Mouse (Mus musculus): ENCODE results near the gene Wdr38. TPM values are rescaled to one million over a fixed set of nuclear protein-coding genes. Genes with fewer than 3 reads are reported as not detected.

Gene Wdr38
- 2.2 and 4.2 TPM in 2 replicates for polyA plus RNA-seq (2015; fragmentation: Nextera tagmentation; extraction: Ambion mirVana)

GRCm38 (mm10) chr2:38997386-38998374 is at the start of gene Wdr38:
TSS of gene Wdr38 (plus strand) at chr2:38997476.
- H3K36me3 ChIP-seq, result peaks cover 29% of the 10 kb centered on the region
- peak within 1 kb of the TSS; percentile 53 for H3K4me3 ChIP-seq (replicated peaks)
- H3K27ac ChIP-seq (replicated peaks), result peak within 1 kb of the TSS; percentile 75
- H3K27me3 ChIP-seq, result 0 out of 2 replicates have a peak, but pooled peaks cover 6% of the 10 kb centered on the region
- peaks cover 14% of the 10 kb centered on the region for H3K4me1 ChIP-seq
- peak within 1 kb of the TSS; percentile 56 for H3K4me2 ChIP-seq (replicated peaks)
- H3K9ac ChIP-seq, result peak within 1 kb of the TSS; percentile 39
- peak; percentile 86 for ATAC-seq (ENCODE audit: insufficient number of reproducible peaks, low FRiP score, low TSS enrichment, low read depth)
- no peaks in the 10 kb centered on the region for H3K9me3 ChIP-seq (replicated peaks)
- 12% methylated on average over 33 of the region's 33 CpGs for WGBS

GRCm38 (mm10) chr2:38947566-38947965 is 49.7 kb upstream of the Wdr38 start:
- Histone ChIP-seq H3K36me3 (no peaks in the 10 kb centered on the region), H3K27ac (replicated peaks) (0 out of 2 replicates have a peak overlapping the region, but pooled peaks have one; percentile 28), H3K9me3 (replicated peaks) (no peaks in the 10 kb centered on the region), H3K9ac (no peak overlapping the region), H3K4me2 (replicated peaks) (no peak overlapping the region), H3K27me3 (no peaks in the 10 kb centered on the region), H3K4me1 (0 out of 2 replicates have a peak, but pooled peaks cover 4% of the 10 kb centered on the region), H3K4me3 (replicated peaks) (no peak overlapping the region)
- whole genome bisulfite sequencing, result 63% methylated on average over 7 of the region's 7 CpGs
- no peak for ATAC-seq (ENCODE audit: insufficient number of reproducible peaks, low FRiP score, low TSS enrichment, low read depth)

- H3K4me2 ChIP-seq (replicated peaks), result no peak overlapping the region
- H3K4me3 ChIP-seq (replicated peaks), result no peak overlapping the region
- no peaks in the 10 kb centered on the region for H3K9me3 ChIP-seq (replicated peaks)
- no peaks in the 10 kb centered on the region for H3K27me3 ChIP-seq
- no peaks in the 10 kb centered on the region for H3K36me3 ChIP-seq
- 0 out of 2 replicates have a peak, but pooled peaks cover 4% of the 10 kb centered on the region for H3K4me1 ChIP-seq
- ATAC-seq (ENCODE audit: insufficient number of reproducible peaks, low FRiP score, low TSS enrichment, low read depth), result peak; percentile 76
- WGBS, result 63% methylated on average over 7 of the region's 7 CpGs
- no peak overlapping the region for H3K9ac ChIP-seq
- H3K27ac ChIP-seq (replicated peaks), result peak overlapping the region; percentile 11; the same call in 1 of the 2 replicates
These were observed 47.0 kb upstream of the Wdr38 start for GRCm38 (mm10) chr2:38950281-38950719.

- H3K27ac ChIP-seq (replicated peaks), result no peak overlapping the region
- no peak for ATAC-seq (ENCODE audit: insufficient number of reproducible peaks, low FRiP score, low TSS enrichment, low read depth)
- no peak overlapping the region for H3K9ac ChIP-seq
- H3K9me3 ChIP-seq (replicated peaks), result no peaks in the 10 kb centered on the region
- H3K4me2 ChIP-seq (replicated peaks), result no peak overlapping the region
- no peak overlapping the region for H3K4me3 ChIP-seq (replicated peaks)
- H3K4me1 ChIP-seq, result 0 out of 2 replicates have a peak, but pooled peaks cover 4% of the 10 kb centered on the region
- no peaks in the 10 kb centered on the region for H3K36me3 ChIP-seq
- WGBS, result 55% methylated on average over 5 of the region's 5 CpGs
- H3K27me3 ChIP-seq, result no peaks in the 10 kb centered on the region
These were observed 44.0 kb upstream of the Wdr38 start for GRCm38 (mm10) chr2:38953152-38953883.

GRCm38 (mm10) chr2:38956062-38956461 is 41.2 kb upstream of the Wdr38 start:
- H3K4me1 ChIP-seq, result no peaks in the 10 kb centered on the region
- H3K36me3 ChIP-seq, result 0 out of 2 replicates have a peak, but pooled peaks cover 2% of the 10 kb centered on the region
- no peaks in the 10 kb centered on the region for H3K9me3 ChIP-seq (replicated peaks)
- no peaks in the 10 kb centered on the region for H3K27me3 ChIP-seq
- H3K4me3 ChIP-seq (replicated peaks), result no peak overlapping the region
- 74% methylated on average over 2 of the region's 2 CpGs for WGBS
- H3K27ac ChIP-seq (replicated peaks), result no peak overlapping the region
- no peak overlapping the region for H3K4me2 ChIP-seq (replicated peaks)
- H3K9ac ChIP-seq, result no peak overlapping the region
- ATAC-seq (ENCODE audit: insufficient number of reproducible peaks, low FRiP score, low TSS enrichment, low read depth), result no peak

- H3K4me1 ChIP-seq, result no peaks in the 10 kb centered on the region
- H3K4me3 ChIP-seq (replicated peaks), result no peak overlapping the region
- H3K36me3 ChIP-seq, result 0 out of 2 replicates have a peak, but pooled peaks cover 2% of the 10 kb centered on the region
- no peak overlapping the region for H3K4me2 ChIP-seq (replicated peaks)
- H3K9ac ChIP-seq, result no peak overlapping the region
- H3K27me3 ChIP-seq, result no peaks in the 10 kb centered on the region
- H3K9me3 ChIP-seq (replicated peaks), result no peaks in the 10 kb centered on the region
- ATAC-seq (ENCODE audit: insufficient number of reproducible peaks, low FRiP score, low TSS enrichment, low read depth), result no peak
- WGBS, result 81% methylated on average over 5 of the region's 5 CpGs
- no peak overlapping the region for H3K27ac ChIP-seq (replicated peaks)
These were observed 39.5 kb upstream of the Wdr38 start for GRCm38 (mm10) chr2:38957671-38958223.

- 0 out of 2 replicates have a peak, but pooled peaks cover 2% of the 10 kb centered on the region for H3K36me3 ChIP-seq
- H3K4me3 ChIP-seq (replicated peaks), result no peak overlapping the region
- H3K9ac ChIP-seq, result no peak overlapping the region
- no peaks in the 10 kb centered on the region; the same call in 1 of the 2 replicates for H3K4me1 ChIP-seq
- H3K4me2 ChIP-seq (replicated peaks), result no peak overlapping the region
- WGBS, result 18% methylated on average over 4 of the region's 4 CpGs
- ATAC-seq (ENCODE audit: insufficient number of reproducible peaks, low FRiP score, low TSS enrichment, low read depth), result no peak
- no peaks in the 10 kb centered on the region for H3K27me3 ChIP-seq
- no peaks in the 10 kb centered on the region for H3K9me3 ChIP-seq (replicated peaks)
- no peak overlapping the region for H3K27ac ChIP-seq (replicated peaks)
These were observed 33.1 kb upstream of the Wdr38 start for GRCm38 (mm10) chr2:38964198-38964597.

- Histone ChIP-seq H3K4me3 (replicated peaks) (no peak overlapping the region), H3K4me2 (replicated peaks) (no peak overlapping the region), H3K9ac (no peak overlapping the region), H3K9me3 (replicated peaks) (no peaks in the 10 kb centered on the region), H3K27ac (replicated peaks) (no peak overlapping the region), H3K4me1 (no peaks in the 10 kb centered on the region), H3K36me3 (no peaks in the 10 kb centered on the region), H3K27me3 (no peaks in the 10 kb centered on the region)
- 84% methylated on average over 2 of the region's 2 CpGs for WGBS
- ATAC-seq (ENCODE audit: insufficient number of reproducible peaks, low FRiP score, low TSS enrichment, low read depth), result no peak
These were observed 27.6 kb upstream of the Wdr38 start for GRCm38 (mm10) chr2:38969650-38970049.

GRCm38 (mm10) chr2:38970057-38970456 is 27.2 kb upstream of the Wdr38 start:
- Histone ChIP-seq H3K4me1 (no peaks in the 10 kb centered on the region), H3K4me2 (replicated peaks) (no peak overlapping the region), H3K36me3 (no peaks in the 10 kb centered on the region), H3K9me3 (replicated peaks) (no peaks in the 10 kb centered on the region), H3K4me3 (replicated peaks) (no peak overlapping the region), H3K9ac (no peak overlapping the region), H3K27me3 (no peaks in the 10 kb centered on the region), H3K27ac (replicated peaks) (no peak overlapping the region)
- ATAC-seq (ENCODE audit: insufficient number of reproducible peaks, low FRiP score, low TSS enrichment, low read depth), result no peak
- 65% methylated on average over 5 of the region's 5 CpGs for WGBS

- no peaks in the 10 kb centered on the region for H3K27me3 ChIP-seq
- no peak overlapping the region for H3K4me2 ChIP-seq (replicated peaks)
- H3K36me3 ChIP-seq, result no peaks in the 10 kb centered on the region
- no peak overlapping the region for H3K4me3 ChIP-seq (replicated peaks)
- no peak overlapping the region for H3K9ac ChIP-seq
- 47% methylated on average over 2 of the region's 2 CpGs for WGBS
- no peak for ATAC-seq (ENCODE audit: insufficient number of reproducible peaks, low FRiP score, low TSS enrichment, low read depth)
- no peak overlapping the region for H3K27ac ChIP-seq (replicated peaks)
- H3K4me1 ChIP-seq, result no peaks in the 10 kb centered on the region
- H3K9me3 ChIP-seq (replicated peaks), result no peaks in the 10 kb centered on the region
These were observed 24.1 kb upstream of the Wdr38 start for GRCm38 (mm10) chr2:38973223-38973622.

- ATAC-seq (ENCODE audit: insufficient number of reproducible peaks, low FRiP score, low TSS enrichment, low read depth), result no peak
- Histone ChIP-seq H3K36me3 (no peaks in the 10 kb centered on the region), H3K4me1 (no peaks in the 10 kb centered on the region), H3K9ac (no peak overlapping the region), H3K9me3 (replicated peaks) (no peaks in the 10 kb centered on the region), H3K27me3 (no peaks in the 10 kb centered on the region), H3K27ac (replicated peaks) (no peak overlapping the region), H3K4me3 (replicated peaks) (no peak overlapping the region), H3K4me2 (replicated peaks) (no peak overlapping the region)
- 66% methylated on average over 7 of the region's 7 CpGs for WGBS
These were observed 23.6 kb upstream of the Wdr38 start for GRCm38 (mm10) chr2:38973701-38974100.
